Mouse (Mus musculus) liver, embryonic 14.5 days (tissue): ENCODE data around the gene Filip1l.

Source experiments
- CTCF ChIP-seq: IDR thresholded peaks from 2 replicates; pipeline ENCODE4 v1.5.1; 2016; ENCODE audit warnings: antibody characterized with exemption, low read depth, control low read depth
- EP300 ChIP-seq: IDR thresholded peaks from 2 replicates; pipeline ENCODE4 v1.6.1; 2016; ENCODE audit warnings: antibody characterized with exemption, low read depth

- TF ChIP-seq EP300 (no peak), CTCF (no peak)
Observed at GRCm38 (mm10) chr16:57417017-57417416, 64.1 kb downstream of the Filip1l start.
